Mouse (Mus musculus): ENCODE results near the gene Atp6v1fnb. TPM values are rescaled to one million over a fixed set of nuclear protein-coding genes. Genes with fewer than 3 reads are reported as not detected.

Gene Atp6v1fnb
- total RNA-seq, 1 experiment, result 1.0 TPM

- Histone ChIP-seq H3K4me1 (ENCODE audit: control insufficient read depth in 2 of 2, insufficient read depth in 2 of 2, low read length in 2 of 2, poor library complexity in 1 of 2) (peaks cover 0 to 23% of the 10 kb centered on the region in 2 experiments; a peak in 2 of 4 replicates), H3K4me3 (ENCODE audit: insufficient read depth in 1 of 2, low read depth in 1 of 2, low read length in 2 of 2, poor library complexity in 1 of 2, severe bottlenecking in 1 of 2) (peak within 1 kb of the TSS; percentile 33 to 63), H3K36me3 (ENCODE audit: control insufficient read depth, insufficient read depth, low read length, poor library complexity, severe bottlenecking) (no peaks in the 10 kb centered on the region), H3K27ac (ENCODE audit: insufficient read depth, low read depth, low read length, poor library complexity, severe bottlenecking) (no peak within 1 kb of the TSS), H3K9ac (ENCODE audit: insufficient read depth, low read depth, low read length, poor library complexity, severe bottlenecking) (peak within 1 kb of the TSS; percentile 34), H3K9me3 (ENCODE audit: control insufficient read depth, insufficient read depth, low read depth, low read length) (no peaks in the 10 kb centered on the region)
- TF ChIP-seq HCFC1 (IDR thresholded peaks at IDR 0.05; ENCODE audit: borderline replicate concordance, insufficient read depth, low read length), result no peak
- TF ChIP-seq ZC3H11A (IDR thresholded peaks at IDR 0.05; ENCODE audit: borderline replicate concordance, low read depth, low read length), result no peak
- no peak for DNase-seq (ENCODE audit: low read depth, low spot score)
- in situ Hi-C loops (cut with MboI; ENCODE audit: low sequenced_read_pairs in 2 of 2, unreplicated experiment in 2 of 2), result no loop called here
Measured at GRCm38 (mm10) chr6:29433038-29433803, 38.0 kb upstream of the Atp6v1fnb start, which contains the start of gene Flnc. Gene Flnc, plus strand, starts transcription at chr6:29433256.

- Histone ChIP-seq H3K4me1 (ENCODE audit: control insufficient read depth in 2 of 2, insufficient read depth in 2 of 2, low read length in 2 of 2, poor library complexity in 1 of 2) (peaks cover 0 to 23% of the 10 kb centered on the region in 2 experiments; a peak in 2 of 4 replicates), H3K9ac (ENCODE audit: insufficient read depth, low read depth, low read length, poor library complexity, severe bottlenecking) (peak overlapping the region; percentile 34), H3K27ac (ENCODE audit: insufficient read depth, low read depth, low read length, poor library complexity, severe bottlenecking) (peak overlapping the region; percentile 16; the same call in 1 of the 2 replicates), H3K36me3 (ENCODE audit: control insufficient read depth, insufficient read depth, low read length, poor library complexity, severe bottlenecking) (no peaks in the 10 kb centered on the region), H3K4me3 (ENCODE audit: insufficient read depth in 1 of 2, low read depth in 1 of 2, low read length in 2 of 2, poor library complexity in 1 of 2, severe bottlenecking in 1 of 2) (peak overlapping the region; percentile 33 to 63), H3K9me3 (ENCODE audit: control insufficient read depth, insufficient read depth, low read depth, low read length) (no peaks in the 10 kb centered on the region)
- in situ Hi-C loops (cut with MboI; ENCODE audit: low sequenced_read_pairs in 2 of 2, unreplicated experiment in 2 of 2), result no loop called here
- no peak for DNase-seq (ENCODE audit: low read depth, low spot score)
- TF ChIP-seq ZC3H11A (IDR thresholded peaks at IDR 0.05; ENCODE audit: borderline replicate concordance, low read depth, low read length) (no peak), MAFK (IDR thresholded peaks at IDR 0.05; ENCODE audit: insufficient read depth, low read depth, low read length) (no peak), CHD2 (IDR thresholded peaks at IDR 0.05; ENCODE audit: low read depth, low read length) (no peak), ZNF384 (IDR thresholded peaks at IDR 0.05; ENCODE audit: low read depth, low read length) (no peak), HCFC1 (IDR thresholded peaks at IDR 0.05; ENCODE audit: borderline replicate concordance, insufficient read depth, low read length) (no peak)
Measured at GRCm38 (mm10) chr6:29433804-29434795, 37.1 kb upstream of the Atp6v1fnb start.

DNA sequence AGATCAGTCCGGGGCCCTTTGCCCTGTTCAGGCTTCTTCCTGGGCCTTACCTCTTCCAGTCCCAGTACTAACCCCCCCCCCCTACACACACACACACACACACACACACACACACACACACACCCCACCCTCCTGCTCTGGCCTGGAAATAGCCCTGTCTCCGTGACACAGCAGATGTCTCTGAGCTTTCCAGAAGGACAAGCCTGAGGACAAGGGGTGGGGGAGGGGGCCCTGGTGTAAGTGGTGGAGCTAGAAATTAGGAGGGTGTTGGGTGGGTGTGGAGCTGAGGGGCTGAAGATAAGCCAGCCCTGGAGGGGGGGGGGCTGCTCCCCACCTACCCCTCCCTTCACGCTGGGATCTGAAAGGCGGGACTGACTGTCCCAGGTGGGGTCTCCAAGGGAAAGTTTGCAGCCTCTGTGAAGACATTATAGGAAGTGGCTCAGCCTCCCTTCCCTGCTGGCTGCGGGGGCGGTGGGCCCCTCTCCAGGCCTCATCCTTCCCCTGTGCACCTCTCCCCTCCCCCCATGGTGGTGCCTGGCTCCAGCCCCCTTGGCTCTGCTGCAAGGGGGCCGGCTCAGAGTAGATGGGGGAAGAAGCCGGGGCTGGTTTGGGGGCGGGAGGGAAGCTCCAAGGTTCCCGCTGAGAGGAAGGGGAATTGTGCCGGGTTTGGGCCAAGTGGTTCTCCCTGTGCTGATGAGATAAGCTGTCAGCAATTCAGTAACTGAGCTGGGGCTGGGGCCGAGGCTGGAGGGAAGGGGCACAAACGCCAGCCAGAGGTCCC is 36.1 kb upstream of the Atp6v1fnb start:
- Histone ChIP-seq H3K9me3 (ENCODE audit: control insufficient read depth, insufficient read depth, low read depth, low read length) (no peaks in the 10 kb centered on the region), H3K4me3 (ENCODE audit: insufficient read depth in 1 of 2, low read depth in 1 of 2, low read length in 2 of 2, poor library complexity in 1 of 2, severe bottlenecking in 1 of 2) (peak overlapping the region; percentile 12 to 18; a peak in 2 of 4 replicates), H3K9ac (ENCODE audit: insufficient read depth, low read depth, low read length, poor library complexity, severe bottlenecking) (no peak overlapping the region), H3K36me3 (ENCODE audit: control insufficient read depth, insufficient read depth, low read length, poor library complexity, severe bottlenecking) (no peaks in the 10 kb centered on the region; the same call in 1 of the 2 replicates), H3K4me1 (ENCODE audit: control insufficient read depth in 2 of 2, insufficient read depth in 2 of 2, low read length in 2 of 2, poor library complexity in 1 of 2) (peaks cover 0 to 23% of the 10 kb centered on the region in 2 experiments; a peak in 2 of 4 replicates), H3K27ac (ENCODE audit: insufficient read depth, low read depth, low read length, poor library complexity, severe bottlenecking) (peak overlapping the region; percentile 33)
- in situ Hi-C loops (cut with MboI; ENCODE audit: low sequenced_read_pairs in 2 of 2, unreplicated experiment in 2 of 2), result no loop called here
- no peak for TF ChIP-seq HCFC1 (IDR thresholded peaks at IDR 0.05; ENCODE audit: borderline replicate concordance, insufficient read depth, low read length)
- no peak for TF ChIP-seq ZNF384 (IDR thresholded peaks at IDR 0.05; ENCODE audit: low read depth, low read length)
- no peak for TF ChIP-seq CHD2 (IDR thresholded peaks at IDR 0.05; ENCODE audit: low read depth, low read length)
- no peak for TF ChIP-seq ZC3H11A (IDR thresholded peaks at IDR 0.05; ENCODE audit: borderline replicate concordance, low read depth, low read length)
- no peak; the same call in 1 of the 2 replicates for TF ChIP-seq MAFK (IDR thresholded peaks at IDR 0.05; ENCODE audit: insufficient read depth, low read depth, low read length)
- DNase-seq (ENCODE audit: low read depth, low spot score), result no peak

DNA sequence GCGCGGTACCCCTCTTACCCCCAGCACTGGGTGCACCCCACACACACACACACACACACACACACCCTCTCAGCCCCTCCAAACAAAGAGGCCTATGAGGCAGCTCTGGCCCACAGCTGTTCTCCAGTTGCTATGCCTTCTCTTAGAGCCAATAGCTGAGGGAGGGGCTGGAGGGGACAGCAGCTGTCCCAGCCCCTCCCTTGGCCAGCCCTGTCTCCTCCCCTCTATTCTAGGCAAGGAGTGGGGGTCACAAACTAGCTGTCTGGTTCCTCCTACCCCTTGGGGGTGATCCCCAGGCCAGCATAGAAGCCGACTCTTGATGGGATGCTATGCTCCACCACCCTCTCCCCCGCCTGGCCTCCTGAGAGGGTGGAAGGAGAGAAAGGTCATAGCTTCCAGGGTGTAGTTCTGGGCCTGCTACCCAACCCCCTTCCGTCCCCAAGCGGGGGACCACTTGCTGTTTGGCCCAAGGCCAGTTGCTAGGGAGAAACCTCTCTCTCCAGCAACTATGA is 35.2 kb upstream of the Atp6v1fnb start:
- Histone ChIP-seq H3K27ac (ENCODE audit: insufficient read depth, low read depth, low read length, poor library complexity, severe bottlenecking) (peak overlapping the region; percentile 33; the same call in 1 of the 2 replicates), H3K9ac (ENCODE audit: insufficient read depth, low read depth, low read length, poor library complexity, severe bottlenecking) (no peak overlapping the region), H3K9me3 (ENCODE audit: control insufficient read depth, insufficient read depth, low read depth, low read length) (no peaks in the 10 kb centered on the region), H3K36me3 (ENCODE audit: control insufficient read depth, insufficient read depth, low read length, poor library complexity, severe bottlenecking) (no peaks in the 10 kb centered on the region; the same call in 1 of the 2 replicates), H3K4me1 (ENCODE audit: control insufficient read depth in 2 of 2, insufficient read depth in 2 of 2, low read length in 2 of 2, poor library complexity in 1 of 2) (peaks cover 0 to 23% of the 10 kb centered on the region in 2 experiments; a peak in 2 of 4 replicates), H3K4me3 (ENCODE audit: insufficient read depth in 1 of 2, low read depth in 1 of 2, low read length in 2 of 2, poor library complexity in 1 of 2, severe bottlenecking in 1 of 2) (peak overlapping the region; percentile 12 to 18; a peak in 1 of 4 replicates)
- no peak for DNase-seq (ENCODE audit: low read depth, low spot score)
- TF ChIP-seq HCFC1 (IDR thresholded peaks at IDR 0.05; ENCODE audit: borderline replicate concordance, insufficient read depth, low read length) (no peak), CHD2 (IDR thresholded peaks at IDR 0.05; ENCODE audit: low read depth, low read length) (no peak), ZNF384 (IDR thresholded peaks at IDR 0.05; ENCODE audit: low read depth, low read length) (no peak), ZC3H11A (IDR thresholded peaks at IDR 0.05; ENCODE audit: borderline replicate concordance, low read depth, low read length) (no peak), MAFK (IDR thresholded peaks at IDR 0.05; ENCODE audit: insufficient read depth, low read depth, low read length) (no peak)
- in situ Hi-C loops (cut with MboI; ENCODE audit: low sequenced_read_pairs in 2 of 2, unreplicated experiment in 2 of 2), result no loop called here

All from ES-E14 (cell line).